Mouse (Mus musculus) neural tube, embryonic 11.5 days (tissue): ENCODE results near the gene Olfr450. TPM values are rescaled to one million over a fixed set of nuclear protein-coding genes. Genes with fewer than 3 reads are reported as not detected.
A peak's percentile ranks its signal among the peaks of the same experiment; 100 is the strongest.

Source experiments
- ATAC-seq: fragments of 200-750 bp; cut with Nextera tagmentation; 2 replicates; pipeline ENCODE4 v1.8.0; 2017; ENCODE audit warnings: moderate number of reproducible peaks, mild to moderate bottlenecking, moderate TSS enrichment, moderate library complexity; ENCODE audit not compliant: insufficient read depth, low FRiP score, low TSS enrichment
- DNase-seq: peaks from one replicate; pipeline ENCODE4 v3.0.0-alpha.2; 2015; ENCODE audit warnings: low spot score
- H3K27ac ChIP-seq: fragments of 300-500 bp; sonication (generic); 2 replicates; pipeline ENCODE4 v1.5.1; 2014; ENCODE audit warnings: low read depth, mild to moderate bottlenecking, low read length
- H3K27me3 ChIP-seq: fragments of 300-500 bp; sonication (generic); 2 replicates; pipeline ENCODE4 v1.6.1; 2014; ENCODE audit warnings: mild to moderate bottlenecking, low read length, mixed read lengths; ENCODE audit not compliant: control insufficient read depth, insufficient read depth
- H3K36me3 ChIP-seq: fragments of 300-500 bp; sonication (generic); 2 replicates; pipeline ENCODE4 v1.6.1; 2014; ENCODE audit warnings: mild to moderate bottlenecking, low read length, moderate library complexity, mixed read lengths; ENCODE audit not compliant: control insufficient read depth, insufficient read depth
- H3K4me1 ChIP-seq: fragments of 300-500 bp; sonication (generic); 2 replicates; pipeline ENCODE4 v1.6.1; 2014; ENCODE audit warnings: low read length, mixed read lengths; ENCODE audit not compliant: control insufficient read depth, insufficient read depth
- H3K4me2 ChIP-seq: fragments of 300-500 bp; sonication (generic); 2 replicates; pipeline ENCODE4 v1.6.1; 2014; ENCODE audit warnings: low read depth, mild to moderate bottlenecking, moderate library complexity
- H3K4me3 ChIP-seq: fragments of 300-500 bp; sonication (generic); 2 replicates; pipeline ENCODE4 v1.5.1; 2014; ENCODE audit warnings: low read depth, low read length
- H3K9ac ChIP-seq: fragments of 300-500 bp; sonication (generic); 2 replicates; pipeline ENCODE4 v1.6.1; 2014; ENCODE audit warnings: mild to moderate bottlenecking, low read length
- H3K9me3 ChIP-seq: fragments of 300-500 bp; sonication (generic); 2 replicates; pipeline ENCODE4 v1.6.1; 2016; ENCODE audit warnings: low read length; ENCODE audit not compliant: control insufficient read depth
- WGBS: fragments of 180-500 bp; shearing (Covaris S2); extraction: QIAGEN DNeasy Blood & Tissue Kit; methylation state at CpG from one replicate; pipeline ENCODE4 v1.1.7; 2014; 5-methylcytosine and 5-hydroxymethylcytosine counted together
- polyA plus RNA-seq: library from polyadenylated mRNA; unstranded; fragments of >200 nt; fragmentation: Nextera tagmentation; extraction: Ambion mirVana; gene quantifications from 2 replicates; pipeline ENCODE4 v1.2.1, GENCODE M21; 2014

The Olfr450 gene
- not detected in 2 replicates for polyA plus RNA-seq

DNA sequence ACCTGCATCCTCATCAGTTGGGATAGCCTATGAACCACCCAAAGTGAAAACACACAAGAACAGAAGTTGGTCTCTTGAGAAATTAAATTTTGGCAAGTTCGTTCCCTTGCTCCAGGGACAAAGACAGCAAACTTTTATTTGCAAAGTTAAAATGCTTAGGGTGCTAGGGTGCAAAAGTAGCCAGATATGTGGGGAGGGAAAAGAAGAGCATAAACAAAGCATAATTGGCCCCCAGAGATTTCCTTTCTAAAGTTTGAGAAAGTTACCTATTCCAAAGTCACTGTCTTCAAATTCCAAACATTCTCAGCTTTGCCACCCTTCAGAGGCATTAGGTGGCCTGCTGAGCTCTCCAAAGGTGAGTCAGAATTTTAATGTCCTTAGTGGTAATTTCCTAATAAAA is at the start of gene Olfr450:
Olfr450 (plus strand) TSS at position 301 of the 400 bp plus-strand sequence.
- DNase-seq (no peak), ATAC-seq (no peak)
- H3K4me1 ChIP-seq: no peaks in the 10 kb centered on the region
- H3K9me3 ChIP-seq: no peaks in the 10 kb centered on the region
- H3K27ac ChIP-seq: no peak within 1 kb of the TSS
- 91% methylated on average over 1 of the region's 1 CpGs for WGBS
- H3K36me3 ChIP-seq: no peaks in the 10 kb centered on the region
- H3K4me2 ChIP-seq: no peak within 1 kb of the TSS
- H3K4me3 ChIP-seq: no peak within 1 kb of the TSS
- H3K9ac ChIP-seq: no peak within 1 kb of the TSS
- H3K27me3 ChIP-seq: no peaks in the 10 kb centered on the region

DNA sequence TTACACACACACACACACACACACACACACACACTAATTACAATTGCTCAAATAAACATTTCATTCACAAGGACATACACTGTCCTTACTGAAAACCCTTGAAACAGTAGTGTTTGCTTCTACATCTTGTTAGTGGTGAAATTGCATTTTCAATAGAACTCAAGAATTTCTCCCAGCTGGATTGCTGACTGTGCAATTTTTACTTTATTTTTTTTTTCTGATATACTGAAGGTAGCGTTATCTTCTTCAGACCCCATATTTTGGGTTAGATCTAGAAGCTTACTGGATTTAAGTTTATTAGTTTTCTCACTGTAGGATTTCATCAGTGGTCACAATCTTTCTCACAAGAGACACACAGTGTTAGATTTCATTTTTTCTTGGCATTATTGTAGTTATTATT is 34.7 kb upstream of the Olfr450 start:
- no peak overlapping the region for H3K4me2 ChIP-seq
- DNase-seq (no peak), ATAC-seq (no peak)
- H3K4me3 ChIP-seq: no peak overlapping the region
- 91% methylated on average over 1 of the region's 1 CpGs for WGBS
- no peaks in the 10 kb centered on the region for H3K36me3 ChIP-seq
- H3K27ac ChIP-seq: no peak overlapping the region
- H3K9me3 ChIP-seq: no peaks in the 10 kb centered on the region
- H3K27me3 ChIP-seq: no peaks in the 10 kb centered on the region
- no peaks in the 10 kb centered on the region for H3K4me1 ChIP-seq
- no peak overlapping the region for H3K9ac ChIP-seq

DNA sequence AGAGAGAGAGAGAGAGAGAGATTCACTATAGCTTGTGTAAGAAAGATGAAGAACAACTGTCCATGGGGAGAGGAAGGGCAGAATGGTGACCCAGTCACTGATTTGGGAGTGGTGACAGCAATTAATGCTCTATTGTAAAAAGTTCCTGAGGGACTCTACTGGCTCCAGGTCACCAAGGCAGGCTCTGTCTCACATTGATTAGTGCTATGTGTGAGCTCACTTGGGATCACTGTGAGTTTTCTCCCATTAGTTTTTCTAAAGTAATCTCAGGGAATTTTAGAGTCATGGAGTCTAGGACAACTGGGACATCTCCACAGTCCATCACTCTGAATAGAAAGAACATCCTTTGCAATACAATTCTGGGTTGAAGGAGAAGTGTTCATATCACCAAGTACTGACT is 26.9 kb upstream of the Olfr450 start, which contains the start of gene Olfr452:
Olfr452 (plus strand) TSS at position 301 of the 400 bp plus-strand sequence.
- H3K9me3 ChIP-seq: no peaks in the 10 kb centered on the region
- no peaks in the 10 kb centered on the region for H3K27me3 ChIP-seq
- no peaks in the 10 kb centered on the region for H3K4me1 ChIP-seq
- no peak within 1 kb of the TSS for H3K4me2 ChIP-seq
- H3K27ac ChIP-seq: no peak within 1 kb of the TSS
- DNase-seq: no peak
- H3K36me3 ChIP-seq: no peaks in the 10 kb centered on the region
- no peak for ATAC-seq
- H3K9ac ChIP-seq: no peak within 1 kb of the TSS
- H3K4me3 ChIP-seq: no peak within 1 kb of the TSS

DNA sequence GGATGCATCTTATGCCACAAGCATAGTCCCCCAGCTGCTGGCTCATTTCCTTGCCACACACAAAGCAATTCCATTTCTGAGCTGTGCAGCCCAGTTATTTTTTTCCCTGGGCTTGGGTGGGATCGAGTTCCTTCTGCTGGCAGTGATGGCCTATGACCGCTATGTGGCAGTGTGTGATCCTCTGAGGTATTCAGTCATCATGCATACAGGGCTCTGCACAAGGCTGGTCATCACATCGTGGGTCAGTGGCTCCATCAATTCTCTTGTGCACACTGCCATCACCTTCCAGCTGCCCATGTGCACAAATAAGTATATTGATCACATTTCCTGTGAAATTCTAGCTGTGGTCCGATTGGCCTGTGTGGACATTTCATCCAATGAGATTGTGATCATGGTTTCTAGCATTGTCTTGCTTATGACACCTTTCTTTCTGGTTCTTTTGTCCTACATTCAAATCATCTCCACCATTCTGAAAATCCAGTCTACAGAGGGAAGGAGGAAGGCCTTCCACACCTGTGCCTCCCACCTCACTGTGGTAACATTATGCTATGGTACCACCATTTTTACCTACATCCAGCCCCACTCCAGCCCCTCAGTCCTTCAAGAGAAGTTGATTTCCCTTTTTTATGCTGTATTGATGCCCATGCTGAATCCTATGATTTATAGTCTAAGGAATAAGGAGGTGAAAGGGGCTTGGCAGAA is 21.3 kb upstream of the Olfr450 start:
- WGBS: 67% methylated on average over 4 of the region's 4 CpGs
- no peaks in the 10 kb centered on the region for H3K36me3 ChIP-seq
- no peaks in the 10 kb centered on the region for H3K4me1 ChIP-seq
- no peaks in the 10 kb centered on the region for H3K27me3 ChIP-seq
- no peak overlapping the region for H3K27ac ChIP-seq
- H3K4me2 ChIP-seq: no peak overlapping the region
- H3K9ac ChIP-seq: no peak overlapping the region
- DNase-seq (no peak), ATAC-seq (no peak)
- no peaks in the 10 kb centered on the region for H3K9me3 ChIP-seq
- no peak overlapping the region for H3K4me3 ChIP-seq

DNA sequence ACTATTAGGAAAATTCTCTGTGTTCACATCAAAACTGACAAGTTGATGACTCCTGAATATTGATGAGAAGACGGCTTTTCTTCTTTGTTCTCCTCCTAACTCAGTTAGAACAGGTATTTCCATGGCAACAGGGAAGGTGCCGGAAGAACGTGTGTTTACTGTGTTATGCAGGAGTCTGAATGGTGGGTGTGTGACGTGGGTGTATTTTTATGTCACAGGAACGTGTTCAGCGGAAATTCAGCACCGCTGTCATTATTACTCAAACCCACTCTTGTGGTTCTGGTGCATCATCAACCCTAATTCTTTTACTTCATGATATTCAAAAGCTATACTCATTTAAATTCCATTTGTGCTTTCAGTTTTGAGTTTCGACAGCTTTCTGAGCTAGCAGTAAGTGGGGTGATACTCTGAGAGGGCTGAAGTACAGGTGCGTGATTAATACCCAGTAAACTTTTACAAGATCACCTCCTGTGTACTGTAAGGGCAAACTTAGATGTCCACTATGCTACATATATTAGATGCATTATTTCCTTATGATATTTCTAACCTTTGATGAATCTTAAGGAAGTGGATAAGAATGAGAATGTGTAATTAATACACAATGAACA is 20.7 kb upstream of the Olfr450 start:
- Histone ChIP-seq H3K9ac (no peak overlapping the region), H3K27ac (no peak overlapping the region), H3K27me3 (no peaks in the 10 kb centered on the region), H3K4me3 (no peak overlapping the region), H3K4me2 (no peak overlapping the region), H3K36me3 (no peaks in the 10 kb centered on the region), H3K9me3 (no peaks in the 10 kb centered on the region), H3K4me1 (no peaks in the 10 kb centered on the region)
- ATAC-seq: no peak
- DNase-seq: no peak
- WGBS: 83% methylated on average over 9 of the region's 9 CpGs

DNA sequence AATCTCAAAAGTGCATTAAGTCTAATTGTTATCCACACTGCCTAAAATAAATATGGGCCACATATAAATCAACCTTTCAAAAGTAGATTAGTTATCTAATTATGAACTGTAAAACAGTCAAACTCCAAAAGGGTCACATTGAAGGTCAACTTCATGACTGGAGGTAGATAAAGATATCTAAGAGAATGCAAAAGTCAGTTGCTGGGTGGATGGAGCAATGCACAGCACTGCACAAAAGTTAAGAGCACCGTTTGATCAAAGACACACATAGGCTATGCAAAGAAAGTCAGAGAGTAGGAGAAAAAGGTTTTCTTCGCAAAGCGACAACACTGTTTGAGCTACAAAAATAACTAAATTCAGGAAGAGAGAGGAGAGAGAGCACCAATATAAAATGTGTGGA is 16.8 kb upstream of the Olfr450 start:
- H3K4me3 ChIP-seq: no peak overlapping the region
- 94% methylated on average over 3 of the region's 3 CpGs for WGBS
- no peaks in the 10 kb centered on the region for H3K4me1 ChIP-seq

DNA sequence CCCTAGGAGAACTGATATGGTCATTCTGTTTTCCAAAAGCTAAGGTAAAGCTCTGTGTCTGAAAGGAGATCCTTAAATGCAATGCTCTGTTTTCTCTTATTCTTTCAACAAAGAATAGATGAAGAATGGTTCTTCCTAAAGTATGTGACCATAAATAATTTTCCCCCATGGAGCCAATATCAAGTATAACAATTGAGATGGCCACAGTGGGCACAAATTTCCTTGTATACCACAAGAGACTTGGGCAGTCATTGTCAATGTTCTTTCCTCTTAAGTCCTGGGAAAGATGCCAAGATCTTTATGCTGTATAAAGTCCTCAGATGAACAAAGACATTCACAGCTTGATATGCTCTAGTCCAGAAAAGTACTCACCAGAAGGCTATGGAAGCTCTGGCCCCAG is 22.3 kb downstream of the Olfr450 start, which contains the start of gene Olfr449:
Olfr449 (plus strand) TSS at position 301 of the 400 bp plus-strand sequence.
- Histone ChIP-seq H3K4me1 (no peaks in the 10 kb centered on the region), H3K4me2 (no peak within 1 kb of the TSS), H3K36me3 (no peaks in the 10 kb centered on the region), H3K9me3 (no peaks in the 10 kb centered on the region), H3K9ac (no peak within 1 kb of the TSS), H3K27me3 (no peaks in the 10 kb centered on the region), H3K27ac (no peak within 1 kb of the TSS), H3K4me3 (no peak within 1 kb of the TSS)
- no peak for ATAC-seq
- DNase-seq: no peak

More for the DNA sequence above, 16.8 kb upstream of the Olfr450 start:
- no peak for DNase-seq
- Histone ChIP-seq H3K4me2 (no peak overlapping the region), H3K27ac (no peak overlapping the region), H3K36me3 (no peaks in the 10 kb centered on the region), H3K9ac (no peak overlapping the region), H3K9me3 (no peaks in the 10 kb centered on the region), H3K27me3 (no peaks in the 10 kb centered on the region)
- no peak for ATAC-seq

DNA sequence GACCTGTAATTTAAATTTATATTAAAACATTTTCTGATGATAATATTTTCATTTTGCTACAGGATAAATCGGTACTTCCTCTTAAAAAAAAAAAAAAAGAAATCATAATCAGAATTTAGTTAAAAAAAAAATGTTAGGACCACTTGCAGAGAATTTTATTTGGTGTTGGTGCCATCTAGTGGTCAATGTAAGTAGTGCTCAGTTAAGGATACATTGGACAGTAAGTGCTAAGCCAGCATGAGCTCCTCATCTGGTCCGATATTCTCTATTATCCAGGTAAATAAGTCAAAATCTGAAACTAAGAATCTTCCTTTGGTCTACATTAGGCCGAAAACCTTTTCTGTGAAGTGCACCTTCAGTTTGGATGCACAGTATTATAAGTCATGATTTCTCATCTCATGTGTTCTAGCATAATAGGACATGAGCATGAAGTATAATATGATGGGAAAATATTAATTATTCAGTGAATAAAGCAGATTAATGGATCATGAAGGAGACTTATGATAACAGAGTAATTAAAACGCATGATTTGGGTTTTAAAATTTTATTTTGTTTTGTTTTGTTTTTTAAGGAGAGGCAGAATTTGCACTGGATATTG is 48.6 kb downstream of the Olfr450 start:
- DNase-seq: no peak
- Histone ChIP-seq H3K36me3 (no peaks in the 10 kb centered on the region), H3K9ac (no peak overlapping the region), H3K9me3 (no peaks in the 10 kb centered on the region), H3K4me3 (no peak overlapping the region), H3K4me1 (no peaks in the 10 kb centered on the region), H3K27ac (no peak overlapping the region), H3K4me2 (no peak overlapping the region), H3K27me3 (no peaks in the 10 kb centered on the region)
- peak; percentile 71; the same call in 1 of the 2 replicates for ATAC-seq
- WGBS: 17% methylated on average over 4 of the region's 4 CpGs
